Mouse (Mus musculus): ENCODE measurements around the gene Gak. TPM values are rescaled to one million over a fixed set of nuclear protein-coding genes. Genes with fewer than 3 reads are reported as not detected.
"Not testable (repeated sequence)": the region's sequence is repeated elsewhere in the genome, so short reads cannot be mapped to it uniquely, and the experiment has no call there.

Gene Gak
- polyA plus RNA-seq, 1 experiment from 2014 or later, result 48.8 TPM

GRCm38 (mm10) chr5:108653341-108653740 lies 23.8 kb upstream of the Gak start:
- no peak overlapping the region for H3K27ac ChIP-seq
- H3K36me3 ChIP-seq, result peaks cover 38% of the 10 kb centered on the region
- 86% methylated on average over 6 of the region's 6 CpGs for WGBS
- H3K27me3 ChIP-seq (replicated peaks), result no peaks in the 10 kb centered on the region
- no peaks in the 10 kb centered on the region for H3K9me3 ChIP-seq
- H3K9ac ChIP-seq, result no peak overlapping the region
- no peak overlapping the region for H3K4me2 ChIP-seq
- no peaks in the 10 kb centered on the region for H3K4me1 ChIP-seq
- no peak overlapping the region for H3K4me3 ChIP-seq (replicated peaks)
- ATAC-seq (ENCODE audit: insufficient read depth, low FRiP score, low read depth), result no peak

DNA sequence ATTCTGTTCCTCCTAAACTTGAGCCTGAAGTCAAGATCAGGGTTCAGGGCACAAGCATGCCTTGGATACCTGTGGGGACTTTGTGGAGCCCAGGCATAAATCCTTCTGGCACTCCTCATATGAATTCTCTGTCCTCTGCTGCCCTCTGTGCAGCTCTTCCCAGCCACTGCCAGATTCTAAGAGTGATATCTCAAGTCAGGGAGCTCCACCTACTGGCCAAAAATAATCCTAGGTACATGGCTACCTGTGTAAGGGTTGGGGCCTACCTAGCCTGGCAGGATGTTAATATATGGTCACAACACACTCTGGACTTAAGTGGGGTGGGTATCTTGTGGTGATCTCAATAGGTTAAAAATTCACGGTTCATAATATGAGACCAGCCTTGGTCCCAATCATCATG lies 22.3 kb upstream of the Gak start:
- ATAC-seq (ENCODE audit: insufficient read depth, low FRiP score, low read depth), result peak; percentile 8; the same call in 1 of the 2 replicates
- Histone ChIP-seq H3K9ac (no peak overlapping the region), H3K27me3 (replicated peaks) (no peaks in the 10 kb centered on the region), H3K4me3 (replicated peaks) (no peak overlapping the region), H3K4me1 (no peaks in the 10 kb centered on the region), H3K27ac (no peak overlapping the region), H3K4me2 (no peak overlapping the region), H3K9me3 (no peaks in the 10 kb centered on the region), H3K36me3 (peaks cover 38% of the 10 kb centered on the region)
- 53% methylated on average over 1 of the region's 1 CpGs for WGBS

- peaks cover 38% of the 10 kb centered on the region for H3K36me3 ChIP-seq
- 77% methylated on average over 5 of the region's 5 CpGs for WGBS
- H3K4me3 ChIP-seq (replicated peaks), result no peak overlapping the region
- H3K27ac ChIP-seq, result no peak overlapping the region
- no peaks in the 10 kb centered on the region for H3K27me3 ChIP-seq (replicated peaks)
- H3K9me3 ChIP-seq, result no peaks in the 10 kb centered on the region
- ATAC-seq (ENCODE audit: insufficient read depth, low FRiP score, low read depth), result no peak
- H3K4me1 ChIP-seq, result no peaks in the 10 kb centered on the region
- H3K4me2 ChIP-seq, result no peak overlapping the region
- no peak overlapping the region for H3K9ac ChIP-seq
These were observed 21.7 kb upstream of the Gak start for GRCm38 (mm10) chr5:108651136-108651720.

- Histone ChIP-seq H3K4me3 (replicated peaks) (no peak overlapping the region), H3K9ac (no peak overlapping the region), H3K9me3 (no peaks in the 10 kb centered on the region), H3K4me2 (no peak overlapping the region), H3K27me3 (replicated peaks) (no peaks in the 10 kb centered on the region), H3K4me1 (no peaks in the 10 kb centered on the region), H3K27ac (no peak overlapping the region), H3K36me3 (peaks cover 30% of the 10 kb centered on the region)
- no peak for ATAC-seq (ENCODE audit: insufficient read depth, low FRiP score, low read depth)
- WGBS, result 93% methylated on average over 7 of the region's 7 CpGs
These were observed 20.8 kb upstream of the Gak start for GRCm38 (mm10) chr5:108650341-108650740.

GRCm38 (mm10) chr5:108648937-108649576 lies 19.5 kb upstream of the Gak start:
- Histone ChIP-seq H3K27ac (no peak overlapping the region), H3K36me3 (peaks cover 22% of the 10 kb centered on the region), H3K4me3 (replicated peaks) (no peak overlapping the region)

GRCm38 (mm10) chr5:108647820-108648465 lies 18.4 kb upstream of the Gak start:
- Histone ChIP-seq H3K9ac (no peak overlapping the region), H3K4me2 (no peak overlapping the region), H3K4me3 (replicated peaks) (no peak overlapping the region), H3K36me3 (peaks cover 14% of the 10 kb centered on the region), H3K9me3 (no peaks in the 10 kb centered on the region), H3K27ac (no peak overlapping the region), H3K27me3 (replicated peaks) (no peaks in the 10 kb centered on the region), H3K4me1 (no peaks in the 10 kb centered on the region)
- no peak for ATAC-seq (ENCODE audit: insufficient read depth, low FRiP score, low read depth)
- WGBS, result 84% methylated on average over 2 of the region's 2 CpGs

More at GRCm38 (mm10) chr5:108648937-108649576, 19.5 kb upstream of the Gak start:
- no peak for ATAC-seq (ENCODE audit: insufficient read depth, low FRiP score, low read depth)
- no peaks in the 10 kb centered on the region for H3K9me3 ChIP-seq
- WGBS, result 87% methylated on average over 11 of the region's 11 CpGs
- H3K4me2 ChIP-seq, result no peak overlapping the region
- H3K27me3 ChIP-seq (replicated peaks), result no peaks in the 10 kb centered on the region
- H3K4me1 ChIP-seq, result no peaks in the 10 kb centered on the region
- no peak overlapping the region for H3K9ac ChIP-seq

DNA sequence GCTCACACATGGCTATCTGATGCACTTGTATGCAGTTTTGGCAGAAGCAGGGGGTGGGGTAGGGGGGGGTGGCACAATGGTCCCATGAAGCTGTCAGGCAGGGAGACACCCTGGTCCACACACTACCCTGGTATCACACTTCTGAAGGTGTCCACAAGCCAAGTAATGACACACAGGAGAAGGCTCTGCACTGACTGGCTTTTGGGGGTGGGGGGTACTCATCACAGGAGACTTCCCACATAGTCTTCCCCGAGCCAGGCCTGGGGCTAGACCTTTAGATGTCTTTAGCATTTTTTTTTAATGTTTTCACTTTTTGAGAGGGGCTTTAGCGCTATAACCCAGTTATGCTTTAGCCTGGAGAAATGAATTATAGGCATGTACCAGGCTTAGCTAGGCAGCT lies 17.8 kb upstream of the Gak start:
- Histone ChIP-seq H3K4me1 (no peaks in the 10 kb centered on the region), H3K27ac (no peak overlapping the region)

GRCm38 (mm10) chr5:108646343-108646660 lies 16.7 kb upstream of the Gak start:
- 95% methylated on average over 3 of the region's 3 CpGs for WGBS
- H3K4me2 ChIP-seq, result no peak overlapping the region
- H3K36me3 ChIP-seq, result peaks cover 10% of the 10 kb centered on the region
- H3K27me3 ChIP-seq (replicated peaks), result no peaks in the 10 kb centered on the region
- no peak overlapping the region for H3K9ac ChIP-seq
- no peak for ATAC-seq (ENCODE audit: insufficient read depth, low FRiP score, low read depth)
- H3K9me3 ChIP-seq, result no peaks in the 10 kb centered on the region
- no peaks in the 10 kb centered on the region for H3K4me1 ChIP-seq
- no peak overlapping the region for H3K4me3 ChIP-seq (replicated peaks)
- no peak overlapping the region for H3K27ac ChIP-seq

More for the DNA sequence above, 17.8 kb upstream of the Gak start:
- 84% methylated on average over 2 of the region's 2 CpGs for WGBS
- Histone ChIP-seq H3K9ac (no peak overlapping the region), H3K36me3 (peaks cover 10% of the 10 kb centered on the region), H3K4me2 (no peak overlapping the region), H3K4me3 (replicated peaks) (no peak overlapping the region), H3K27me3 (replicated peaks) (no peaks in the 10 kb centered on the region), H3K9me3 (no peaks in the 10 kb centered on the region)
- ATAC-seq (ENCODE audit: insufficient read depth, low FRiP score, low read depth), result no peak

- Histone ChIP-seq H3K36me3 (peaks cover 10% of the 10 kb centered on the region), H3K4me1 (no peaks in the 10 kb centered on the region), H3K9me3 (no peaks in the 10 kb centered on the region), H3K27ac (no peak overlapping the region), H3K4me2 (no peak overlapping the region), H3K4me3 (replicated peaks) (no peak overlapping the region), H3K27me3 (replicated peaks) (no peaks in the 10 kb centered on the region), H3K9ac (no peak overlapping the region)
- no peak for ATAC-seq (ENCODE audit: insufficient read depth, low FRiP score, low read depth)
- WGBS, result 92% methylated on average over 9 of the region's 9 CpGs
These were observed 16.2 kb upstream of the Gak start for GRCm38 (mm10) chr5:108645651-108646342.

GRCm38 (mm10) chr5:108643674-108644073 lies 14.1 kb upstream of the Gak start:
- H3K4me1 ChIP-seq, result no peaks in the 10 kb centered on the region
- peaks cover 10% of the 10 kb centered on the region for H3K36me3 ChIP-seq
- WGBS, result 69% methylated on average over 2 of the region's 2 CpGs
- H3K4me2 ChIP-seq, result no peak overlapping the region
- no peak for ATAC-seq (ENCODE audit: insufficient read depth, low FRiP score, low read depth)
- no peak overlapping the region for H3K9ac ChIP-seq
- H3K27me3 ChIP-seq (replicated peaks), result no peaks in the 10 kb centered on the region
- H3K4me3 ChIP-seq (replicated peaks), result no peak overlapping the region
- no peaks in the 10 kb centered on the region for H3K9me3 ChIP-seq
- no peak overlapping the region for H3K27ac ChIP-seq

GRCm38 (mm10) chr5:108636172-108636571 lies 6.6 kb upstream of the Gak start:
- H3K9ac ChIP-seq, result no peak overlapping the region
- WGBS, result 66% methylated on average over 4 of the region's 4 CpGs
- no peak overlapping the region for H3K4me3 ChIP-seq (replicated peaks)
- H3K36me3 ChIP-seq, result peaks cover 7% of the 10 kb centered on the region; the same call in 1 of the 2 replicates
- no peaks in the 10 kb centered on the region for H3K4me1 ChIP-seq
- no peak overlapping the region for H3K27ac ChIP-seq
- ATAC-seq (ENCODE audit: insufficient read depth, low FRiP score, low read depth), result no peak
- no peaks in the 10 kb centered on the region for H3K9me3 ChIP-seq
- no peaks in the 10 kb centered on the region for H3K27me3 ChIP-seq (replicated peaks)
- H3K4me2 ChIP-seq, result no peak overlapping the region

DNA sequence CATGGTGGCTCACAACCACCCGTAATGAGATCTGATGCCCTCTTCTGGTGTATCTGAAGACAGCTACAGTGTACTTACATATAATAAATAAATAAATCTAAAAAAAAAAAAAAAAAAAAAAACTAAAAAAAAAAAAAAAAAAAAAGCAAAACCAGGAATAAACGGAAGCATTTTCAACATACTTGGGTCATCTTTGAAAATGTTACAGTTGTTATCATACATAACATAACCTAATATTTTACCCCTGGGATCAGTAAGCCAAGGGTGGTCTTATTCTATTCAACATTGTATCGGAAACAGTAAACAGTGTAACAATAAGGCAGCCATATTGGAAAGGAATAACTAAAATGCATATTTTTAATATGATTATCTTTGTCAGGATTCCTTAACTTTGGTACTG lies 4.5 kb upstream of the Gak start:
- not testable (repeated sequence) for H3K4me2 ChIP-seq; H3K27me3 ChIP-seq (replicated peaks); H3K9ac ChIP-seq; H3K9me3 ChIP-seq; H3K27ac ChIP-seq; H3K4me1 ChIP-seq; H3K36me3 ChIP-seq; ATAC-seq (ENCODE audit: insufficient read depth, low FRiP score, low read depth); H3K4me3 ChIP-seq (replicated peaks)
- WGBS, result 77% methylated on average over 3 of the region's 3 CpGs

All from stomach, embryonic 15.5 days (tissue).